Mouse (Mus musculus) thymus, postnatal 25 days (tissue): ENCODE data around the gene Pagr1a.
A peak's percentile ranks its signal among the peaks of the same experiment; 100 is the strongest.

Source experiments
- DNase-seq: peaks from one replicate; pipeline ENCODE4 v3.0.0; 2022

The Pagr1a gene

GRCm38 (mm10) chr7:126988816-126989215, 28.3 kb downstream of the Pagr1a start:
- DNase-seq, result peak; percentile 26

GRCm38 (mm10) chr7:126986319-126986718, 30.8 kb downstream of the Pagr1a start:
- DNase-seq, result peak; percentile 57

- DNase-seq, result no peak
These were observed 32.3 kb downstream of the Pagr1a start for GRCm38 (mm10) chr7:126984667-126985444.

- DNase-seq, result no peak
These were observed 34.0 kb downstream of the Pagr1a start for GRCm38 (mm10) chr7:126983113-126983512.

GRCm38 (mm10) chr7:126982054-126982453, 35.1 kb downstream of the Pagr1a start:
- DNase-seq, result no peak

- no peak for DNase-seq
These were observed 35.6 kb downstream of the Pagr1a start for GRCm38 (mm10) chr7:126981601-126982000.

GRCm38 (mm10) chr7:126978841-126979240, 38.3 kb downstream of the Pagr1a start:
- DNase-seq, result peak; percentile 24

GRCm38 (mm10) chr7:126976878-126977459, 40.2 kb downstream of the Pagr1a start:
- DNase-seq, result no peak

- DNase-seq, result peak; percentile 94
These were observed 40.9 kb downstream of the Pagr1a start, which contains the start of gene Cdiptos for GRCm38 (mm10) chr7:126975950-126976866. Gene Cdiptos, minus strand, starts transcription at chr7:126976098.

GRCm38 (mm10) chr7:126975893-126975949, 41.4 kb downstream of the Pagr1a start, which contains the start of gene Cdipt:
Gene Cdipt, plus strand, starts transcription at chr7:126975914.
- DNase-seq, result no peak

- no peak for DNase-seq
These were observed 41.7 kb downstream of the Pagr1a start for GRCm38 (mm10) chr7:126975493-126975892.

- no peak for DNase-seq
These were observed 49.8 kb downstream of the Pagr1a start for GRCm38 (mm10) chr7:126967361-126967760.

GRCm38 (mm10) chr7:126965568-126965967, 51.6 kb downstream of the Pagr1a start:
- no peak for DNase-seq
